Mouse (Mus musculus) neural tube, embryonic 11.5 days (tissue): ENCODE measurements around the gene Olfr1085. TPM values are rescaled to one million over a fixed set of nuclear protein-coding genes. Genes with fewer than 3 reads are reported as not detected.
"Not testable (repeated sequence)": the region's sequence is repeated elsewhere in the genome, so short reads cannot be mapped to it uniquely, and the experiment has no call there.

Source experiments
- ATAC-seq: fragments of 200-750 bp; cut with Nextera tagmentation; 2 replicates; pipeline ENCODE4 v1.8.0; 2017; ENCODE audit warnings: moderate number of reproducible peaks, mild to moderate bottlenecking, moderate TSS enrichment, moderate library complexity; ENCODE audit not compliant: insufficient read depth, low FRiP score, low TSS enrichment
- DNase-seq: peaks from one replicate; pipeline ENCODE4 v3.0.0-alpha.2; 2015; ENCODE audit warnings: low spot score
- H3K27ac ChIP-seq: fragments of 300-500 bp; sonication (generic); 2 replicates; pipeline ENCODE4 v1.5.1; 2014; ENCODE audit warnings: low read depth, mild to moderate bottlenecking, low read length
- H3K27me3 ChIP-seq: fragments of 300-500 bp; sonication (generic); 2 replicates; pipeline ENCODE4 v1.6.1; 2014; ENCODE audit warnings: mild to moderate bottlenecking, low read length, mixed read lengths; ENCODE audit not compliant: control insufficient read depth, insufficient read depth
- H3K36me3 ChIP-seq: fragments of 300-500 bp; sonication (generic); 2 replicates; pipeline ENCODE4 v1.6.1; 2014; ENCODE audit warnings: mild to moderate bottlenecking, low read length, moderate library complexity, mixed read lengths; ENCODE audit not compliant: control insufficient read depth, insufficient read depth
- H3K4me1 ChIP-seq: fragments of 300-500 bp; sonication (generic); 2 replicates; pipeline ENCODE4 v1.6.1; 2014; ENCODE audit warnings: low read length, mixed read lengths; ENCODE audit not compliant: control insufficient read depth, insufficient read depth
- H3K4me2 ChIP-seq: fragments of 300-500 bp; sonication (generic); 2 replicates; pipeline ENCODE4 v1.6.1; 2014; ENCODE audit warnings: low read depth, mild to moderate bottlenecking, moderate library complexity
- H3K4me3 ChIP-seq: fragments of 300-500 bp; sonication (generic); 2 replicates; pipeline ENCODE4 v1.5.1; 2014; ENCODE audit warnings: low read depth, low read length
- H3K9ac ChIP-seq: fragments of 300-500 bp; sonication (generic); 2 replicates; pipeline ENCODE4 v1.6.1; 2014; ENCODE audit warnings: mild to moderate bottlenecking, low read length
- H3K9me3 ChIP-seq: fragments of 300-500 bp; sonication (generic); 2 replicates; pipeline ENCODE4 v1.6.1; 2016; ENCODE audit warnings: low read length; ENCODE audit not compliant: control insufficient read depth
- WGBS: fragments of 180-500 bp; shearing (Covaris S2); extraction: QIAGEN DNeasy Blood & Tissue Kit; methylation state at CpG from one replicate; pipeline ENCODE4 v1.1.7; 2014; 5-methylcytosine and 5-hydroxymethylcytosine counted together
- polyA plus RNA-seq: library from polyadenylated mRNA; unstranded; fragments of >200 nt; fragmentation: Nextera tagmentation; extraction: Ambion mirVana; gene quantifications from 2 replicates; pipeline ENCODE4 v1.2.1, GENCODE M21; 2014

Olfr1085 gene
- not detected in 2 replicates for polyA plus RNA-seq

DNA sequence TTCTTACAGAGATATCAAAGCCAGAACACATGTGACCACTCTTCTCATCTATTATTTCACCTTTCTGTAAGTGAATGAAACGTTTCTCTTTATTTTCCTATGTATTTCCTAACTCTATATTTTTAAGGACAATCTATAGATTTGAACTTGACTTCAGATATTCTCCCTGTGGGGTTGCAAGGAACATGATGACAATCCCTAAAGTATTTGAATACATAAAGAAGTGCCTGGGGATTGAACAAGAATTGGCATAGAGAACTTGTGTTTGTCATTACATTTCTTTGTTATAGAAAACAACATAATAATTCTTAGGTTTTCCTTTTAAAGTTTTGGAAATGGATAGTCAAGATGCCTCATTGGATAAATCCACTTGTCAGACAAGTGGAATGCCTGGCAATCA is at the start of gene Olfr1085:
Gene Olfr1085 (minus strand): TSS at position 101 of the 400 bp plus-strand sequence.
- DNase-seq (no peak), ATAC-seq (no peak)
- Histone ChIP-seq H3K9ac (no peak within 1 kb of the TSS), H3K4me1 (no peaks in the 10 kb centered on the region), H3K36me3 (no peaks in the 10 kb centered on the region), H3K27me3 (no peaks in the 10 kb centered on the region), H3K4me2 (no peak within 1 kb of the TSS), H3K4me3 (no peak within 1 kb of the TSS), H3K9me3 (no peaks in the 10 kb centered on the region), H3K27ac (no peak within 1 kb of the TSS)
- WGBS: 31% methylated on average over 1 of the region's 1 CpGs

- H3K9me3 ChIP-seq: no peaks in the 10 kb centered on the region
- H3K4me3 ChIP-seq: no peak within 1 kb of the TSS
- no peaks in the 10 kb centered on the region for H3K36me3 ChIP-seq
- no peak within 1 kb of the TSS for H3K4me2 ChIP-seq
- ATAC-seq (no peak), DNase-seq (no peak)
- no peaks in the 10 kb centered on the region for H3K27me3 ChIP-seq
- no peaks in the 10 kb centered on the region for H3K4me1 ChIP-seq
- H3K9ac ChIP-seq: no peak within 1 kb of the TSS
- H3K27ac ChIP-seq: no peak within 1 kb of the TSS
These were observed 36.5 kb upstream of the Olfr1085 start, which contains the start of gene Olfr1087 for GRCm38 (mm10) chr2:86698295-86698694. Gene Olfr1087 (minus strand): TSS chr2:86698395.

DNA sequence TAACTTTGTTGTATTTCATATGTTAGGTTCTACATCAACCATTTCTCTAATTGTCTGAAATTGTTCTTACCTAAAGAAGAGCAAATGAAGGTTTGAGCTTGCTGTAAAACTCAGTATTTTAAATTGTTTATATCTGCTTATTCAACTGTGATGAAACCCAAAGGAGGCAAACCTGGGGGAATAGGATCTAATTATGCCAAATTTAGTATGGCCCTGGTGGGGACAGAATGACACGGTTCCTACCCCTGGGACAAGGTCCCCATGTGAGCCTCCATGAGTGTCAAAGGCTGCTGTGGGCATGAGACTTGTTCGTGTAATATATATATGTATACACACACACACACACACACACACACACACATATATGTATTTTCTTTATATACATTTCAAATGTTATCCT is 18.2 kb upstream of the Olfr1085 start, which contains the start of gene Olfr1086:
Gene Olfr1086 (minus strand): TSS at position 101 of the 400 bp plus-strand sequence.
- no peak for ATAC-seq
- no peak within 1 kb of the TSS for H3K4me2 ChIP-seq
- H3K9me3 ChIP-seq: no peaks in the 10 kb centered on the region
- H3K4me1 ChIP-seq: no peaks in the 10 kb centered on the region
- no peak within 1 kb of the TSS for H3K9ac ChIP-seq
- DNase-seq: no peak
- H3K27ac ChIP-seq: no peak within 1 kb of the TSS
- WGBS: 80% methylated on average over 2 of the region's 2 CpGs
- H3K4me3 ChIP-seq: no peak within 1 kb of the TSS
- H3K36me3 ChIP-seq: no peaks in the 10 kb centered on the region
- H3K27me3 ChIP-seq: no peaks in the 10 kb centered on the region

- DNase-seq, H3K27me3 ChIP-seq, H3K4me1 ChIP-seq, H3K9ac ChIP-seq, H3K4me3 ChIP-seq, ATAC-seq, H3K27ac ChIP-seq, H3K36me3 ChIP-seq, H3K9me3 ChIP-seq, H3K4me2 ChIP-seq: not testable (repeated sequence)
- 90% methylated on average over 1 of the region's 1 CpGs for WGBS
These were observed 22.2 kb downstream of the Olfr1085 start, which contains the start of gene Olfr1084 for GRCm38 (mm10) chr2:86639625-86640024. Gene Olfr1084 (minus strand): TSS chr2:86639725.

Other genes with a start within 250 kb of the Olfr1085 start
- gene Olfr1061, start 248.0 kb downstream of the Olfr1085 start, polyA plus RNA-seq: not detected in 2 replicates
- not detected in 2 replicates for gene Olfr1062, start 235.3 kb downstream of the Olfr1085 start, polyA plus RNA-seq
- gene Olfr1065, start 211.4 kb downstream of the Olfr1085 start, polyA plus RNA-seq: not detected in 2 replicates
- gene Olfr1066, start 205.8 kb downstream of the Olfr1085 start, polyA plus RNA-seq: not detected in 2 replicates
- gene Olfr228, start 174.6 kb downstream of the Olfr1085 start, polyA plus RNA-seq: not detected in 2 replicates
- not detected in 2 replicates for gene Olfr1076, start 153.6 kb downstream of the Olfr1085 start, polyA plus RNA-seq
- gene Olfr1079, start 119.5 kb downstream of the Olfr1085 start, polyA plus RNA-seq: not detected in 2 replicates
- not detected in 2 replicates for gene Olfr1080, start 103.8 kb downstream of the Olfr1085 start, polyA plus RNA-seq
- not detected in 2 replicates for gene Olfr1082, start 63.1 kb downstream of the Olfr1085 start, polyA plus RNA-seq
- gene Olfr1084, start 22.3 kb downstream of the Olfr1085 start, polyA plus RNA-seq: not detected in 2 replicates
- gene Olfr1086, start 18.1 kb upstream of the Olfr1085 start, polyA plus RNA-seq: not detected in 2 replicates
- gene Olfr1087, start 36.4 kb upstream of the Olfr1085 start, polyA plus RNA-seq: not detected in 2 replicates
- not detected in 2 replicates for gene Olfr1089, start 71.7 kb upstream of the Olfr1085 start, polyA plus RNA-seq
- gene Olfr1090, start 97.0 kb upstream of the Olfr1085 start, polyA plus RNA-seq: not detected in 2 replicates
- not detected in 2 replicates for gene Olfr1093, start 120.5 kb upstream of the Olfr1085 start, polyA plus RNA-seq
- not detected in 2 replicates for gene Olfr141, start 148.0 kb upstream of the Olfr1085 start, polyA plus RNA-seq
- gene Olfr1094, start 162.6 kb upstream of the Olfr1085 start, polyA plus RNA-seq: not detected in 2 replicates
- gene Olfr1095, start 189.7 kb upstream of the Olfr1085 start, polyA plus RNA-seq: not detected in 2 replicates
- not detected in 2 replicates for gene Gm13723, start 212.8 kb upstream of the Olfr1085 start, polyA plus RNA-seq
- gene Olfr1097, start 230.2 kb upstream of the Olfr1085 start, polyA plus RNA-seq: not detected in 2 replicates